Mouse (Mus musculus): Measurements from ENCODE around the gene Ccdc14.
"Not testable (repeated sequence)": the region's sequence is repeated elsewhere in the genome, so short reads cannot be mapped to it uniquely, and the experiment has no call there.

Ccdc14 gene

DNA sequence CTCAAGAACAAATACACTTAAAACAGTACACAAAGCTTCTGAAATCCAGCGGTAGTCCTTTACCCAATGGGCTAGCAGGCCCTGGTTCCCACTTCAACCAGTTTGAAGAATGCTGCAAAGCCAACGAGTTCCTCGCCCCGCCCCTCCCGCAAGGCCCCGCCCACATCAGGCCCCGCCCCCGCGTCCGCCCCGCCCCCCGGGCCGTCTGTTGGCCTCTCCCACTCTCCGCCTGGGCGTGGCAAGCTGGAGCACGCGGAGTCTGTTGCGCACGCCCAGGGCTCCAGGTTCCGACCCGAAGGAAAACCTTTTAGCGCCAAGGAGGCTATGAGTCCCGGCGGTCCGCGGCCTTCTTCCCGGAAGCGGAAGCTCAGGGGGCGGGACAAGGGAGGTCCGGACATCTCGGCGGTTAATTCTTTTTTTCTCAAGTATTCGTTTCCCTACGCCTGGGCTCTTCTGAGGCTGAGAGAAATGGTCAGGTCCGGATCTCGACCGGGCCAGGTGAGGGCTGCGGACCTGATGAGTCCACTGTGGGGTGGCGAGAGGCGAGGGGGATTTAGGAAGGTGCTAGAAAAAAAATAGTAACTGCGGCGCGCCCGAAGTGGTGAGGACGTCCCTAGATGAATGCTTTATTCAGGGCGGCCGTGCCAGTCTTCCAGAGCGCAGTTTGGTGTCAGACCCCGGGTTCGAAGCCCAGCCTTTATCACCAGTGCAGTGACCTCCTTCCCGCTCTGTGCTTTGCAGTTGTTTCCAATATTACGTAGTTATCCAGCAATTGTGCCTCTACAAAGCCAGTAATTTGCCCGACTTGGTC is at the start of gene Ccdc14:
Ccdc14 (plus strand) TSS at position 283 of the 811 bp plus-strand sequence.
- DNase-seq: peak; percentile 92 to 96

DNA sequence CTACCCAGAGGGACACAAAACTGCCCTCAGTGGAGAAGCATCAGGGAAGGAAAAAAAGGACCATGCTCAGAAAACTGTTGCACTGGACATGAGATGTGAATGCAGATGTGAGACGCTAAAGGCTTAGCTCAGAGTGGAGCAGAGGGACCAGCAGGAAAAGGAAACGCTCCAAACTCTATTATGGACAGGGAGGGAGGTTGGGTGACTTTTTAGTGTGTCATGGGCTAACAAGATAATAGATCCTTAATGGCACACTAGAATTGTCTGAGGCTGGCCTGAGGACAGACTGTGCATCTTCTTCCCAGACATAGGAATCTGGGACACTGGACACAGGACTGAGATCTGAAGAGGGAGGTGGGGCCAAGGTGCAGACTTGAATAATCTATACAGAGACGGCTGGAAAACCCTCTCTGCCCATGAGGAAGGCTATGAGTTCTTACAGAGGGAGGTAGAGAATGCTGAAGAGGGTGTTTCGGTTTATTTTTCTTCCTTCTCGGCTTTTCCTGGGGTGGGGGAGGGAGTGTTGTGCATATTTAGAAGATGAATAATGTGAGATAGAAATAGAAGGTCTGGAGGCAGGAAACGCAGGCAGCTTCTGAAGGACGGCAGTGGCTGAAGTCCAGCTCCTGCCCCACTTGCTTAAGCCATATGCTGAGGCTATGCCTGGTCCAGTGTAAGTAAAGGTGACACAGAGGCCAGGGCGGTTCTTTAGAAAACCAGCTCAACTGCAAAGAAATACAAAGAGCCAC is 46.7 kb upstream of the Ccdc14 start:
- DNase-seq: peak; percentile 14 to 30

DNA sequence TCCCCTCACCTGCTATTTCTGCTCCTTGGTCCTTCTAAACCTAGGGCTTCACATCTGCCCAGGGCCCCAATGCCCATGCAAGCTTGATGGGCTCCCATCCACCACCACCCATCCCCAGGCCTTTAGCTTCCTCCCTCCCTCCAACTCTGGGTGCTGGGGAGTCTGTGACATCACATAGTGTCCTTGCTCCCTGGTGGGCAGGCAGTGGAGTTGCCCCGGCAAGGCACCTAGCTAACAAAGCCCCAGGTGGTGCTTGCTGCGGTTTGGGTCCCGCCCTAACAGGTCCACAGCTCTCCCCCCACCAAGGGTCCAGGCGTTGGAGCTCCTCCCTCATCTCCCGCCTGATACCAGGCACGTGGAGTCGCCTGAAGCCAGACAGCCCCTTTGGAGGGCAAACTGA is 40.8 kb upstream of the Ccdc14 start, which contains the start of gene Ropn1:
Ropn1 (plus strand) TSS at position 301 of the 400 bp plus-strand sequence.
- DNase-seq: no peak

DNA sequence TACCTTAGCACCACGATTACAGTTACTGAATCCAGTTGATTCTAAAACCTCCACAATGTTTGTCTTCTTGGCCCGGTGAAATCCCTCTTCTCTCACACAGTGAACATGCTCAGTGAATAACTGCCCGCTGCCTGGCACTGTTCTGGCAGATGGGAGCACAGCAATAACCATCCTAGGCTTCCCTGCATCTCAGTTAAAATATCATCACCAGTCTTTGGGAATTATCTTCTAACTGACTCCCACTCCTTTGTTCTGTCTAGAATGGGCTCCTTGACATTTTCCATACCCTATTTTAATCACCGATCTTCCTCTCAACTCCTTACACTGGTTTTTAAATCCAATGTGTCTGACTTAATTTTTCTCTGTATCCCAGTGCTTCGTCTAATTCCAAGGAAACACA is 37.4 kb upstream of the Ccdc14 start:
- no peak for DNase-seq

DNA sequence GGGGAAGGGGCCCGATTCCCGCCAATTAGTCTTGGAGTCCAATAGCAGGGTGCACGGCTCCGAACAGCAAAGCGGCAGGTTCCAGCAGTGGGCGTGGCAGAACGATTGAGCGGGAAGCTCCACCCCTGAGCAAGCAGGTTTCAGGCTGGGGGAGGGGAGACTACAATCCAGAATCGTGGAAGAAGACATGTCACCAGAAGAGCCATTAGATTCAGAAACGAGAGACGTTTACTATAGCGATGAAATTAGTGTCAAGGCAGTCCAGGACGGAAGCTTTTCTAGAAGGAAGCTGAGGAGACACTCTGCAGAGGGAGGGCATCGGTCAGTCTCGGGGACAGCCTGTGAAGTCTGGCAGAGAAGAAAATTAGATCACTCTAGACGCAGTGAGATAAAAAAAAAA is 32.9 kb upstream of the Ccdc14 start:
- peak; percentile 18 to 31 for DNase-seq

DNA sequence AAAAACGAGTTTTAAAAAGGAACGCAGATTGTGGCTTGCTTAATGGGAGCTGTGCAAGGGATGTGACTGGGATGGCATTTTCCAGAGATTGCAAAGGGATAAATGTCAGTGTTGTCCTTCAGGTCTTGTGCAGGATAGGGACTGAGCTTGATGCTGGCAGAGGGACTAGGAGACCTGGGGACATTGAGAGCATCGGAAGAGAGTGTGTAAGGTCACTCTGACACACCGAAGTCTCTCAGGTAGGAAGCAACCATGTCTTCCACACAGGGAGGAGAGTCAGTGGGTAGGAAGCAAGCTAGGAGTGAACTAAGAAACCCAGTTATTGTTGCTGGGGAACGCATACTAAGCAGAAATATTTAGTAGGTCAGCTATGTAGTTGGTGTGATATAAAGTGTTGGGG is 32.4 kb upstream of the Ccdc14 start:
- DNase-seq: no peak

DNA sequence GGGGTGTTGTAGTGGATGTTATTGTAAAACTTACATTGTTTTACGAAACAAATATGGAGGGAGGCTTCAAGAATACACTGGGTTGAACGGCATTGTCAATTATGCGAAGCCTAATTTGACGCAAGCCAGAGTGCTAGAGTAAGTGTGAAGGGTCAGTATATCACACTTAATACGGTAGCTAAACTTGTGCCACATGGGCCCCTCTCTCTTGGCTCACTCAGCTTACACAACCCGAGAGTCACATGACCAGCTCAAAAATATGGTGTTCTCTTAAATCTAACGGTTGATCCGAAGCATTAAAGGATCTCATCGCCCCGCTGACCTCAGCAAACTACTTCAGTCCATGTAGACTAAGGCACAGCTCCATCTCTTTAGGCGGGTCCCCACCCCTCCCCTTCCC is 32.0 kb upstream of the Ccdc14 start:
- no peak for DNase-seq

DNA sequence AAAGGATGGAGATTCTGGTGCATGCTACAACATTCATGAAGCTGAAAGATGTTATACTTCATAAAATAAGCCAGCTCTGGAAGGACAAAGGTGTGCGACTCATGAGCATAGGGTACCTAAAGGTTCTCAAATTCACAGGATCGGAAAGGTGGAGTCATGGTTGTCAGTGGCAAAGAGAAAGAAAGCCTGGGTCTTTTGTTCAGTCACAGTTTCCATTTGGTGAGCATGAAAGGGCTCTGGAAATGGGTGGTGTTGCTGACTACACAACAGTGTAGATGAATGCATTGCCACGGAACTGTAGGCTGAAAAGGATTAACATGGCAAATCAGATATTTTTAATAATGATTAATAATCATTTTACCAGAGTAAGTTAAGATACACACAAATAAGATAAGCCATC is 25.9 kb upstream of the Ccdc14 start:
- DNase-seq: no peak

DNA sequence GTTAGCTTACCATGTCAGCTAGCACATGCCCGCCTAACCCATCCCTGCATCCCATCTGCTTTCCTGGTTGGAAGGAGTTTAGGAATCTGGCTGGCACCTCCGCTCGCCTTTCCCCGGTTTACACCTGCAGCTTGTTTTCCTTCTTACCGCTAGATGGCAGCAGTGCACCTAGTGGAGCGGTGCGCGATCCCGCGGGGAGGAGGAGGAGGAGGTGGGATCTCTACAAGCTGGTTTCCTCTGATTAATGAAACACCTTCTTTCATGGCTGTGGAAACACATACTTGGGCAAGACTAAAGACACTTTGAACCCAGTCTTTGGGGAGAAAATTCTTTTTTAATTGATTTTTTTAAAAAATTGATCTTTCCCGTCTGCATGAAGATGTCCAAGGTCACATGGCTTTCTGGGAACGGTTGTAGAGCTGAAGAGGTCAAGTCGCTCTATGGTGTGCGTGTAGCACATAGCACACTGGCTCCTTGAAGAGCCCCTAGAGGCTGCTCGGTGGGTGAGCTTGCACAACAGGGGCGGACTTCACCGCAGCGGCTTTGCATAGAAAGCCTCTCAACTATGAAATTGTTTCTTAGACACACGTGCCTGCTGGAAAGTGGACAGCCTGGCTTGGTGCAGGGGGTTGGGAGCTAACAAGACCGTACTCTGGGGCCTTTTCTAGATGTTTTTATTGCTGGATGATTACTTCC is 23.2 kb upstream of the Ccdc14 start:
- DNase-seq: peak; percentile 74 to 82

DNA sequence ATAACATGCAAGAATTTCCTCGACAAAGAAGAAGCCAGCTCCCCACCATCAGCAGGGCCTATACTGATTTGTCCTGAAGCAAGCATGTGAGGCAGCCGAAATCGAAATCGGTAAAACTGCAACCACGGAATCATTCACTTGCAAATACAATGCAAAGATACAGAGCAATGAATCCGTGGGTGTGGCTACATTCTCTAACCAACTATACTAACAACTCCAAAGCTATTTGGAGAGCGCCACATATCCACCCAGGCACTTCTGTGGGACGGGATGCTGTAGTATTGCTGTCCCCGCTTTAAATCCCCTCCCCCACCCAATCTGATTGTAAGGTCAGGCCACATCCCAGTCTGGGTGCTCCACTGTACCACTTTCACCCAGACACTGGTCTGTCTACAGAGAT is 22.1 kb upstream of the Ccdc14 start:
- DNase-seq: no peak

DNA sequence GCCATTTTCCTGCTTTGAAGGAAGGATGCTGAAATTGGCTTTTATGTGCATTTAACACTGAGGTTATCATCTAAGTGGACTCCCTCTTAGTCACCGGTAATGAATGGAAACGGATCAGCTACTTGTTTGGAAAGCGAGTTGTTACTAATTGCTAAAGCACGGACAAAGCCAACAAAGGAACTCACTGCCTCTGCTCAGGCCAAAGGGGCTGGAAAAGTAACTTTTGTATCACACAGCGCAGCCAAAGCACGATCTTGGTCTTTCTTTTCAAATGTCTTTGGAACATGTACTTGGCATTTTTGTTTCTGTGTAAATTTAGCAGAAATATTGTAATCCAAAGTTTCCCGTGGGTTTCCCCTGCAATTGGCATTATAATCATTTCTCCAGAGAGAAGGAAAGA is 18.4 kb upstream of the Ccdc14 start:
- no peak for DNase-seq

DNA sequence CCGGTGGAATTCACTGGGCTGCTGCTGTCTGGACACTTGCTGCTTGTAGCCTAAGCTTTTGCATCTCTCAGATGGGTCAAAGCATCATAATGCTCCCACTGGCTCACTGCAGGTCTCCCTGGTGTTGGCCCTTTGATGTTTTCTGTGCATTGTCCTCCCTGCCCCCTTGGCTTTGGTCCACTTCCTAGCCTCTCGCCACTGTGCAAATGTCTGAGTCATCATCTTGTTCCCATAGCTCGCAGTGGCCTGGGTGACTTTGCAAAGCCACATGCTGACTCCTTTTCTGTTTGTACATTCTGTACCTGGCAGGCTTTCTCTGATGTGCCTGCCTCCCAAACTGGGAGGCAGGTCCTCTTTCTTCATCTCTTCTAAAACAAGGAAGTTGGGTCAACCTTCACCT is 17.6 kb upstream of the Ccdc14 start:
- DNase-seq: no peak

DNA sequence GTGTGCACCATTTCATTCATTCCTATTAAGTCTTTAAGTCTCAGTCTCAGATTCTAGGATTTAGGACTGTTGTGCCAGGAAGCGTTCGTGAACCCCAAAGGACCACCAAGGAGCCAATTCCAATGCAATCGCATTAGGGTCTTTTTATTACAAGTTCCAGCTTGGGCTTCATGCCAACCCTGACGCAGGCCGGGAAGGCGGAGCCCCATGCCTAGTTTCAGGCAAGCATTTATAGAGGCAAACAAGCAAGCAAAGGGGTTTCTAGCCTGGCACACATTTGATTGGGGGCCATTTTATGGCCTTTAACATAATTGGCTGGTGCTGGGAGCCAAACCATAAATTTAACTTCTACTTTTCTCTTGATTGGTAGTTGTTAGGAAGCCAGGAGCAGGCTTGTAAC is 16.1 kb upstream of the Ccdc14 start:
- no peak for DNase-seq

DNA sequence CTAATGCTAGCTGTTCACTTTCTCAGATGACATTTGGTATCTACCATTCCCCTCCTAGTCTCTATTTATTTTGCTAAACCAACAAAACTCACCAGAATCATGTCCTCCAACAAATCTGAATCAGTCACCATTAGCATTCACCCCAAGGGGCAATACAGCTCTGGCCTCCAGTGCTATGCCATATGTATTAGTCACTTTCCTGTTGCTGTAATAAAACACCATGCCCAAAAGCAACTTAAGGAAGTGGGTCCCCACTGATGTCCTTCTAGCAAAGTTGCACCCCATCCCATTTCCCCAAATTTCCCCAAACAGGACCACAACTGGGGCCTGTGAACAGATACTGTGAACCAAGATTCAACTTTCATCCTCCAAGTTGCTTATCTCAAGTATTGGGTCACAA is 8.6 kb upstream of the Ccdc14 start:
- DNase-seq: no peak

DNA sequence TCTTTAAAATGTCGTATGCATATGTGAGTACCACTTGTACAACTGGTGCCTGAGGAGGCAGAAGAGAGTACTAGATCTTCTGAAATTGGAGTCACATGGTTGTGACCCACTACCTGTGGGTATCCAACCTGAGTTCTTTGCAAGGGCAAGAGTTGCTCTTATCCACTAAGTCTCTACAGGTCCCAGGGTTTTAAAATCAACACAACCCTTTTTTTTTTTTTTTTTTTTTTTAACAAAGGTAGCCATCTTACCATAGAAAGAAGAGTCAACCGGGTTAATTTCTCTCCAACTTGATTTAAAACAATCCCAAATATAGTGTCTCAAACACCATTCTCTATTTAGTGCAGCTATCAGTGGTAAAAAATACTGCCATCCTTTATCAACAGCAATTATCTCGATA is 537 bp upstream of the Ccdc14 start:
- no peak for DNase-seq

DNA sequence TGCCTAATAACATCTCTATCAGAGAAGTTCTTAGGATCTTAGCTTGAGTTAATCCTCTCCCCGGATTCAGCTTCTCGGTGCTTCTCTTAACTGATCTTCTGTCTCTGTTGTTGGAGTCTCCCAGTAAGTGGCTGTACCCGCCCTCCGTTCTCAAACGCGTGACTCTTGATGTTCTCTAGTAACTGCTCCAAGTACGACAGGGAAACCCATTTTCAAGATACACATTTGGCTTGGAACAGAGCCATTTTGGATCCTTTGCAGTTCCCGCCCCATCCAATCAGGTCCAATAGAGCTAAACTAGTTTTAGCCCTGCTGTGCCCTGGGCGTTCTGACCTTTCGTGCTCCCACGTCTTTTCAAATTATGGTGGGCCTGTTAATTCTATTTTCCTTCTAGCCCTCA is 740 bp downstream of the Ccdc14 start:
- peak in 1 of 2 experiments; percentile 26 for DNase-seq

DNA sequence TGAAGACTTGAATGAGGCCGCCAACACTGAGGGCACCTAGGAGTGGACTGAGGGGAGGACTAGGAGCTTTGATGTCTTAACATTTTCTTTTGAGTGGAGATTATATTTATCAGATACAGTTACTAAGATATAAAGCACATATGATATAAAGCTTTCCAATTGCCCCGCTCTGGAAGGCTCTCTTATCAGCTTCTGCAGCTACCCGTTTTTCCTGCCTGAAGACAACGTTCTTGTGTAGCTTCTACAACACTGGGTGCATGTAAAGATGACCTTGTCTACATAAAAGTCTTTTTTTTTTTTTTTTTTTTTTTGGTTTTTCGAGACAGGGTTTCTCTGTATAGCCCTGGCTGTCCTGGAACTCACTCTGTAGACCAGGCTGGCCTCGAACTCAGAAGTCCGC is 4.1 kb downstream of the Ccdc14 start:
- DNase-seq: no peak

DNA sequence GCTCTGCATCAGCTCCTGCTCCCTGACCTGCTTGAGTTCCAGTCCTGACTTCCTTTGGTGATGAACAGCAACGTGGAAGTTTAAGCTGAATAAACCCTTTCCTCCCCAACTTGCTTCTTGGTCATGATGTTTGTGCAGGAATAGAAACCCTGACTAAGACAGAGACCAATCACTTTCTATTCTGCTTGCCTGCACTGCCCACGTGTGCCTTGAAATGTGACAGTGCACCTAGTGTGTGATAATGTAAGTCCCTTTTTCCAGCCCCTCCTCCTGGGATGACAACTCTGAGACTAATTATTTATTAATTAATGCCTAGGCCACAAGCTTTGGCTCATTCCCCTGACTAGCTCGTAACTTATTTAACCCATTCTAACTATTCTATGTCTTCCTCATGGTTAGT is 8.3 kb downstream of the Ccdc14 start:
- not testable (repeated sequence) for DNase-seq

DNA sequence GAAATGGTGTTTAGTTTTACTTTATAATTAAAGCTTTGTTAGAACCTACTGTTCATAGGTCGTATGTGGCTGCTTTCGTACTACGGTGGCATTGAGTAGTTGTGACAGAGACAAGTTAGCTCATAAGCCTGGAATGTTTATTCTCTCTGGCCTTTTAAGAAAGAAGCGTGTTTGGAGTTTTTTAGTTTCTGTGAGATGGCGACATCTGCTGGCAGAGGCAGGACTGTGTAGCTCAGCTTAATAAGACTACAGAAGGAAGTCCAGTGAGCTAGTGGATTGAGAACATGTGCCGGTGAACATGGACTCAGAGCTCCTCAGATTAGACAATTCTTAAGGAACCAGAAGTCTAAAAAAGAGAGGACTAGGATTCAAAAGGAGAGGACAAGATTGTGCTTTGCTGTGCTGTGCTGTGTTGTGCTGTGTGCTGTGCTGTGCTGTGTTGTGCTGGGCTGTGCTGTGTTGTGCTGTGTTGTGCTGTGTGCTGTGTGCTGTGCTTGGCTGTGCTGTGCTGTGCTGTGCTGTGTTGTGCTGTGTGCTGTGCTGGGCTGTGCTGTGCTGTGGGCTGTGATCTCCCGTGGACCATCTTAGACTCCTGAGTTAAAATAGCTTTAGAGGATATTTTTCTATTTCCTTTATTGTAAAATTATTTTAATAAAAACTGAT is 9.9 kb downstream of the Ccdc14 start:
- peak; percentile 83 to 86 for DNase-seq

DNA sequence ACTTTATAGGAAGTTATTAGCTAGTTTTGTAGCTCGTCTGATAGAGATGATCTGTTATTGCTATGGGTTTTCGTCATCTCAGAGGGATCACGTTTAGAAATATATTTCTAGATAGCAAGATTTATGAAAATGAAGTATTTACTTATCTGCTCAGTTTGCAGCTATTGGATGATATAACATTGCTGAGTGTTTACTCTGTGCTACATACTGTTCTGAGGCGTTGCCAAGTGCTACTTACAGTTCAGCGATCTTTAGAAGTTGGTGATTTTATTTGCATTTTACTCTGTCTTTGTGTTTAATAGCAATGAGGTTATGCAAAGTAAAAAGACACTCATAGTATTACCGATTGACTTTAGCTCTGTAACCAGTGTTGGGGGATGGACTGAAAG is 10.4 kb downstream of the Ccdc14 start:
- DNase-seq: no peak

DNA sequence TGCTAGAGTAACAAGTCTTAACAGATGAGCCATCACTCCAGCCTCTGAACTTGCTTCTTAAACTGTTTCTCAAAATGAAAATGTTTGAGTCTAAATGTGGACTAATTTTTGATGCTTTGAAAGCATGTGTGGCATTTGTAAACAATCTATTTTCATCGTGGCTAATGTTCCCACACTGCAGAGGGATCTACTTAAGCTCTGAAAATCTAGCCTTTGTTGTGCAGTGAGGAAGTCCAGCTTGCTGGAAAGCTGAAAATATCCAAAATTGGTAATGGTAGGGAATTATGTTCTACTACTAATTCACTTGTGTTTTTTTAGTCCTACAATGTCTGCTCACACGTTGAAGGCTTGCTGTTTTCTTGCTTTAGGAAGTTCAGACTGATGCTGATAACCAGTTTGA is 15.6 kb downstream of the Ccdc14 start:
- no peak for DNase-seq

DNA sequence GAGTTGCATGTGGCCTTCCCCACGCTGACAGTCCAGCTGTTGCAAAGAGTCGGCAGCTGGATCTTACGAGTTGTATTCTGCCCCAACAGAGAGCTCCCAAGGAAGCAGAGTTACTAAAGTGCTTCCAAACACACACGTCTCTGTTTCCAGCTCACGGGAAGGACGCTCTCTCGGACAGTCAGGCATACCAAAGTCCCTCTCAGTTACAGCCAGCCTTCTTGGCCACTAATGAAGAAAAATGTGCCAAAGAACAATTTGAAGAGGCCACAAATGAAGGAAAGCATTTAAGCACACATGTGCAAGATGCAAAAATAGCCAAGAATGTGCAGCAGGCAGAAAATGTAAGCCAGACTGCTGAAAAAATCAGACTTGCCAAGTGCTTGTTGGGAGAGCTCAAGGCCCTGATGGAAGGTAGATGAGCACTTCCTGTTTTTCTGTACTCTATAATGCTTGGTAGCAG is 16.1 kb downstream of the Ccdc14 start:
- DNase-seq: peak; percentile 16 to 38

DNA sequence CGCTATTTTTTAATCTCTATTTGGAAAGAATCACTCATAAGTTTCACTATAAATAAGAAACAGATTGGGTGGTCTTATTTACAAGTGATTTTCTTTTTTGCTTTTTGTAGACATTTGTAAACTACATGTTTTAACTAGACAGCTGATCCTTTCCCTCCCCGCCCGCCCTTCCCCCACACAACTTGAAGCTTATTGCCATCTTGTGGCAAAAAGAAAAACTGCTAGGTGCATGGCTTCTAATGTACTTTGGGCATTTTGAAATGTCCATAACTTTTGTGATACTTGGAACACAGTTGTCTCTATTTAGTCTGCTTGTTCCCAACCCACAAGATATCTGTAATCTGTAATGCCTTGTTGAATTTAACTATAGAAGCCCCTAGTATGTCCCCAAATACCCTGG is 21.1 kb downstream of the Ccdc14 start:
- peak in 1 of 2 experiments; percentile 11 for DNase-seq
